Mouse (Mus musculus): Measurements from ENCODE around the gene Ormdl3. TPM values are rescaled to one million over a fixed set of nuclear protein-coding genes. Genes with fewer than 3 reads are reported as not detected.
"Not testable (repeated sequence)": the region's sequence is repeated elsewhere in the genome, so short reads cannot be mapped to it uniquely, and the experiment has no call there.

Gene Ormdl3
- total and polyA plus RNA-seq, 3 experiments: 32.5 to 45.1 (median 32.9) TPM

- H3K4me3 ChIP-seq (replicated peaks in 1 of 3; ENCODE audit: low read depth in 2 of 3, low read length in 2 of 3, poor library complexity in 1 of 3): no peak overlapping the region
- H3K4me1 ChIP-seq (ENCODE audit: control insufficient read depth in 1 of 2, insufficient read depth in 2 of 2): no peaks in the 10 kb centered on the region
- no peak for DNase-seq (ENCODE audit: extremely low read depth)
- in situ Hi-C loops (cut with MboI; ENCODE audit: low pct_ligation_motif_present, low pct_unique_long_range_greater_than_20kb, low sequenced_read_pairs) (loop anchor here (25.0 kb wide), 1 partner anchor 291 kb away; the partner anchor contains the start of genes Neurod2 and Ppp1r1b), dilution Hi-C loops (cut with MboI; ENCODE audit: extremely low pct_ligation_motif_present, extremely low pct_unique_long_range_greater_than_20kb, low sequenced_read_pairs) (no loop called here)
- no peak overlapping the region for H3K9ac ChIP-seq (ENCODE audit: insufficient read depth, low read depth)
- H3K79me2 ChIP-seq (replicated peaks; ENCODE audit: control insufficient read depth, extremely low read depth, insufficient read depth, poor library complexity, severe bottlenecking): no peaks in the 10 kb centered on the region
- no peak for TF ChIP-seq IRF4 (IDR thresholded peaks at IDR 0.05; ENCODE audit: low read depth, low read length)
- no peak for TF ChIP-seq USF2 (conservative IDR thresholded peaks at IDR 0.05; ENCODE audit: low read depth, low read length)
- TF ChIP-seq RCOR1 (conservative IDR thresholded peaks at IDR 0.05; ENCODE audit: low read depth, low read length): no peak
- no peak for TF ChIP-seq RAD21 (IDR thresholded peaks at IDR 0.05; ENCODE audit: low read depth, low read length)
- peaks cover 58% of the 10 kb centered on the region for H3K27me3 ChIP-seq (replicated peaks)
- no peak overlapping the region for H3K27ac ChIP-seq (ENCODE audit: insufficient read depth, low read depth)
- no peaks in the 10 kb centered on the region for H3K36me3 ChIP-seq (replicated peaks in 1 of 2; ENCODE audit: control insufficient read depth in 1 of 2, insufficient read depth in 1 of 2, low read length in 1 of 2)
- no peak overlapping the region for H3K4me2 ChIP-seq (ENCODE audit: insufficient read depth, low read depth, poor library complexity, severe bottlenecking)
- peaks cover 4% of the 10 kb centered on the region for H3K9me3 ChIP-seq (replicated peaks; ENCODE audit: low read length)
Measured at GRCm38 (mm10) chr11:98628706-98629105, 41.5 kb upstream of the Ormdl3 start.

- no peak for DNase-seq (ENCODE audit: extremely low read depth)
- Histone ChIP-seq H3K4me1 (ENCODE audit: control insufficient read depth in 1 of 2, insufficient read depth in 2 of 2) (no peaks in the 10 kb centered on the region), H3K9ac (ENCODE audit: insufficient read depth, low read depth) (no peak within 1 kb of the TSS), H3K27me3 (replicated peaks) (peaks cover 42% of the 10 kb centered on the region), H3K27ac (ENCODE audit: insufficient read depth, low read depth) (no peak within 1 kb of the TSS), H3K4me2 (ENCODE audit: insufficient read depth, low read depth, poor library complexity, severe bottlenecking) (no peak within 1 kb of the TSS), H3K79me2 (replicated peaks; ENCODE audit: control insufficient read depth, extremely low read depth, insufficient read depth, poor library complexity, severe bottlenecking) (no peaks in the 10 kb centered on the region), H3K9me3 (replicated peaks; ENCODE audit: low read length) (peaks cover 14% of the 10 kb centered on the region), H3K36me3 (replicated peaks in 1 of 2; ENCODE audit: control insufficient read depth in 1 of 2, insufficient read depth in 1 of 2, low read length in 1 of 2) (no peaks in the 10 kb centered on the region), H3K4me3 (replicated peaks in 1 of 3; ENCODE audit: low read depth in 2 of 3, low read length in 2 of 3, poor library complexity in 1 of 3) (no peak within 1 kb of the TSS)
- in situ Hi-C loops (cut with MboI; ENCODE audit: low pct_ligation_motif_present, low pct_unique_long_range_greater_than_20kb, low sequenced_read_pairs) (loop anchor here (25.0 kb wide), 1 partner anchor 289 kb away; the partner anchor contains the start of genes Neurod2 and Ppp1r1b), dilution Hi-C loops (cut with MboI; ENCODE audit: extremely low pct_ligation_motif_present, extremely low pct_unique_long_range_greater_than_20kb, low sequenced_read_pairs) (no loop called here)
- no peak for TF ChIP-seq MAFK (IDR thresholded peaks at IDR 0.05; ENCODE audit: insufficient replicate concordance, low read length)
- no peak for TF ChIP-seq TBP (conservative IDR thresholded peaks at IDR 0.05; ENCODE audit: low read depth, low read length)
- TF ChIP-seq UBTF (IDR thresholded peaks at IDR 0.05; ENCODE audit: low read depth, low read length): no peak
- TF ChIP-seq SMC3 (IDR thresholded peaks at IDR 0.05; ENCODE audit: low read depth, low read length): no peak
- TF ChIP-seq BHLHE40 (IDR thresholded peaks at IDR 0.05; ENCODE audit: low read depth, low read length): no peak
- TF ChIP-seq CHD1 (IDR thresholded peaks at IDR 0.05; ENCODE audit: low read depth, low read length): no peak
- no peak for TF ChIP-seq KAT2A (IDR thresholded peaks at IDR 0.05; ENCODE audit: insufficient replicate concordance, low read length)
- no peak for TF ChIP-seq CTCF (conservative IDR thresholded peaks at IDR 0.05 in 1 of 2, IDR thresholded peaks at IDR 0.05 in 1 of 2; ENCODE audit: low read depth in 2 of 2, low read length in 2 of 2)
- TF ChIP-seq PAX5 (IDR thresholded peaks at IDR 0.05; ENCODE audit: low read length): no peak
- TF ChIP-seq ELF1 (IDR thresholded peaks at IDR 0.05; ENCODE audit: low read depth, low read length): no peak
- no peak for TF ChIP-seq MEF2A (IDR thresholded peaks at IDR 0.05; ENCODE audit: borderline replicate concordance, low read depth, low read length)
- TF ChIP-seq ZNF384 (IDR thresholded peaks at IDR 0.05; ENCODE audit: low read depth, low read length): no peak
- TF ChIP-seq MAX (IDR thresholded peaks at IDR 0.05; ENCODE audit: low read length): no peak
- no peak for TF ChIP-seq IRF4 (IDR thresholded peaks at IDR 0.05; ENCODE audit: low read depth, low read length)
Measured at GRCm38 (mm10) chr11:98625611-98626410, 38.6 kb upstream of the Ormdl3 start, which contains the start of the genes Gm12355 and Gsdma3. TSS of gene Gm12355 (minus strand) at chr11:98625661. TSS of gene Gsdma3 (plus strand) at chr11:98626360.

- H3K27me3 ChIP-seq (replicated peaks): peaks cover 28% of the 10 kb centered on the region
- H3K79me2 ChIP-seq (replicated peaks; ENCODE audit: control insufficient read depth, extremely low read depth, insufficient read depth, poor library complexity, severe bottlenecking); H3K4me3 ChIP-seq (replicated peaks in 1 of 3; ENCODE audit: low read depth in 2 of 3, low read length in 2 of 3, poor library complexity in 1 of 3); H3K9ac ChIP-seq (ENCODE audit: insufficient read depth, low read depth); H3K36me3 ChIP-seq (replicated peaks in 1 of 2; ENCODE audit: control insufficient read depth in 1 of 2, insufficient read depth in 1 of 2, low read length in 1 of 2); DNase-seq (ENCODE audit: extremely low read depth); H3K27ac ChIP-seq (ENCODE audit: insufficient read depth, low read depth); dilution Hi-C loops (cut with MboI; ENCODE audit: extremely low pct_ligation_motif_present, extremely low pct_unique_long_range_greater_than_20kb, low sequenced_read_pairs); H3K4me2 ChIP-seq (ENCODE audit: insufficient read depth, low read depth, poor library complexity, severe bottlenecking); H3K4me1 ChIP-seq (ENCODE audit: control insufficient read depth in 1 of 2, insufficient read depth in 2 of 2); in situ Hi-C loops (cut with MboI; ENCODE audit: low pct_ligation_motif_present, low pct_unique_long_range_greater_than_20kb, low sequenced_read_pairs): not testable (repeated sequence)
- peaks cover 14% of the 10 kb centered on the region for H3K9me3 ChIP-seq (replicated peaks; ENCODE audit: low read length)
Measured at GRCm38 (mm10) chr11:98624381-98624780, 37.2 kb upstream of the Ormdl3 start.

- H3K4me2 ChIP-seq (ENCODE audit: insufficient read depth, low read depth, poor library complexity, severe bottlenecking); H3K79me2 ChIP-seq (replicated peaks; ENCODE audit: control insufficient read depth, extremely low read depth, insufficient read depth, poor library complexity, severe bottlenecking); H3K4me3 ChIP-seq (replicated peaks in 1 of 3; ENCODE audit: low read depth in 2 of 3, low read length in 2 of 3, poor library complexity in 1 of 3); dilution Hi-C loops (cut with MboI; ENCODE audit: extremely low pct_ligation_motif_present, extremely low pct_unique_long_range_greater_than_20kb, low sequenced_read_pairs); H3K9ac ChIP-seq (ENCODE audit: insufficient read depth, low read depth); in situ Hi-C loops (cut with MboI; ENCODE audit: low pct_ligation_motif_present, low pct_unique_long_range_greater_than_20kb, low sequenced_read_pairs); H3K27ac ChIP-seq (ENCODE audit: insufficient read depth, low read depth); DNase-seq (ENCODE audit: extremely low read depth); H3K36me3 ChIP-seq (replicated peaks in 1 of 2; ENCODE audit: control insufficient read depth in 1 of 2, insufficient read depth in 1 of 2, low read length in 1 of 2); H3K4me1 ChIP-seq (ENCODE audit: control insufficient read depth in 1 of 2, insufficient read depth in 2 of 2): not testable (repeated sequence)
- peaks cover 26% of the 10 kb centered on the region for H3K27me3 ChIP-seq (replicated peaks)
- H3K9me3 ChIP-seq (replicated peaks; ENCODE audit: low read length): peaks cover 14% of the 10 kb centered on the region
Measured at GRCm38 (mm10) chr11:98623981-98624380, 36.8 kb upstream of the Ormdl3 start.
